Comparison of ENCODE assay signal across 7 mouse cellular contexts in genomic region chr13:67609066-67609876, GRCm38 (mm10). TPM values are rescaled to one million over a fixed set of nuclear protein-coding genes. Genes with fewer than 3 reads are reported as not detected.
DNase-seq lines count a peak whose midpoint lies in the region; ATAC-seq lines count a peak whose summit lies in the region.

Gene Zfp729b (minus strand): TSS chr13:67609707.

- H3K4me3 ChIP-seq in embryonic facial prominence, embryonic 12.5 days, result peak within 1 kb of the TSS; percentile 76
- H3K4me3 ChIP-seq in limb, embryonic 11.5 days (ENCODE audit: low read depth, low read length), result peak within 1 kb of the TSS; percentile 65
- peak within 1 kb of the TSS; percentile 65 for H3K4me3 ChIP-seq in midbrain, embryonic 14.5 days (replicated peaks; ENCODE audit: low read depth, low read length)

- H3K9ac ChIP-seq in embryonic facial prominence, embryonic 12.5 days, result peak within 1 kb of the TSS; percentile 72
- H3K9ac ChIP-seq in limb, embryonic 11.5 days (ENCODE audit: low read length), result peak within 1 kb of the TSS; percentile 72
- H3K9ac ChIP-seq in midbrain, embryonic 14.5 days (replicated peaks; ENCODE audit: low read length), result peak within 1 kb of the TSS; percentile 60

- ATAC-seq in embryonic facial prominence, embryonic 12.5 days (ENCODE audit: insufficient number of reproducible peaks, insufficient read depth, low FRiP score, low TSS enrichment), result peak; percentile 94
- peak; percentile 97 for ATAC-seq in limb, embryonic 11.5 days (ENCODE audit: insufficient number of reproducible peaks, low FRiP score, low TSS enrichment, low read depth)
- peak; percentile 97 for ATAC-seq in midbrain, embryonic 14.5 days (ENCODE audit: low FRiP score, low TSS enrichment)

- peaks cover 4% of the 10 kb centered on the region; the same call in 1 of the 2 replicates for H3K9me3 ChIP-seq in embryonic facial prominence, embryonic 12.5 days
- H3K9me3 ChIP-seq in limb, embryonic 11.5 days (ENCODE audit: control insufficient read depth, low read length), result no peaks in the 10 kb centered on the region
- H3K9me3 ChIP-seq in midbrain, embryonic 14.5 days (ENCODE audit: control insufficient read depth, low read length), result no peaks in the 10 kb centered on the region

- H3K36me3 ChIP-seq in embryonic facial prominence, embryonic 12.5 days, result no peaks in the 10 kb centered on the region
- H3K36me3 ChIP-seq in limb, embryonic 11.5 days (ENCODE audit: control insufficient read depth, insufficient read depth, low read length), result no peaks in the 10 kb centered on the region
- no peaks in the 10 kb centered on the region for H3K36me3 ChIP-seq in midbrain, embryonic 14.5 days (ENCODE audit: control insufficient read depth, insufficient read depth, low read length)

- H3K4me2 ChIP-seq in embryonic facial prominence, embryonic 12.5 days (replicated peaks), result peak within 1 kb of the TSS; percentile 61
- H3K4me2 ChIP-seq in limb, embryonic 11.5 days (ENCODE audit: low read depth, severe bottlenecking), result peak within 1 kb of the TSS; percentile 47
- H3K4me2 ChIP-seq in midbrain, embryonic 14.5 days (ENCODE audit: low read length), result peak within 1 kb of the TSS; percentile 62

- peak within 1 kb of the TSS; percentile 60; the same call in 1 of the 2 replicates for H3K27ac ChIP-seq in embryonic facial prominence, embryonic 12.5 days
- no peak within 1 kb of the TSS; the same call in 1 of the 2 replicates for H3K27ac ChIP-seq in limb, embryonic 11.5 days (replicated peaks; ENCODE audit: low read depth, low read length)
- peak within 1 kb of the TSS; percentile 67 for H3K27ac ChIP-seq in midbrain, embryonic 14.5 days (replicated peaks; ENCODE audit: low read depth, low read length)

- WGBS in embryonic facial prominence, embryonic 12.5 days, result 4% methylated on average over 20 of the region's 20 CpGs
- WGBS in limb, embryonic 11.5 days, result 5% methylated on average over 20 of the region's 20 CpGs
- WGBS in midbrain, embryonic 14.5 days, result 2% methylated on average over 20 of the region's 20 CpGs

- no peaks in the 10 kb centered on the region for H3K27me3 ChIP-seq in embryonic facial prominence, embryonic 12.5 days
- no peaks in the 10 kb centered on the region for H3K27me3 ChIP-seq in limb, embryonic 11.5 days (ENCODE audit: control insufficient read depth, insufficient read depth, low read length)
- H3K27me3 ChIP-seq in midbrain, embryonic 14.5 days (ENCODE audit: control insufficient read depth, insufficient read depth, low read length), result no peaks in the 10 kb centered on the region

- peak; percentile 85 for DNase-seq in adrenal gland, postnatal 25 days
- DNase-seq in heart, adult 11 months, result peak; percentile 99
- peak; percentile 96 for DNase-seq in kidney, adult 18-20 months
- DNase-seq in limb, embryonic 11.5 days (ENCODE audit: low spot score), result peak; percentile 90
- DNase-seq in midbrain, embryonic 14.5 days, result peak; percentile 94
- peak; percentile 82 to 90 for DNase-seq in spleen, adult 18-20 months

- H3K4me1 ChIP-seq in embryonic facial prominence, embryonic 12.5 days, result peaks cover 5% of the 10 kb centered on the region
- no peaks in the 10 kb centered on the region for H3K4me1 ChIP-seq in limb, embryonic 11.5 days (ENCODE audit: control insufficient read depth, insufficient read depth, low read length)
- H3K4me1 ChIP-seq in midbrain, embryonic 14.5 days (ENCODE audit: control insufficient read depth, insufficient read depth, low read length), result peaks cover 6% of the 10 kb centered on the region

RNA-seq across cellular contexts. Expression of gene Zfp729b, which starts in this region (rescaled TPM):
- 8.3 and 9.5 TPM in 2 replicates for total RNA-seq in adrenal gland, postnatal 25 days (2021)
- 5.3 TPM in 2 replicates for polyA plus RNA-seq in embryonic facial prominence, embryonic 12.5 days (2016; fragmentation: Nextera tagmentation; extraction: Ambion mirVana)
- 5.1 and 5.8 TPM in 2 replicates for polyA plus RNA-seq in limb, embryonic 11.5 days (2014; fragmentation: Nextera tagmentation; extraction: Ambion mirVana)
- polyA plus RNA-seq in midbrain, embryonic 14.5 days (2014; fragmentation: Nextera tagmentation; extraction: Ambion mirVana), result 4.8 and 6.6 TPM in 2 replicates
